Mouse (Mus musculus) bone marrow, adult 2 months (tissue): ENCODE data around the gene Myof. TPM values are rescaled to one million over a fixed set of nuclear protein-coding genes. Genes with fewer than 3 reads are reported as not detected.

Experiments used
- H3K27ac ChIP-seq: fragments of 200-500 bp; 2 replicates; pipeline ENCODE4 v1.5.1; 2012; ENCODE audit warnings: low read depth, mild to moderate bottlenecking, control low read depth, inconsistent platforms, low read length; ENCODE audit not compliant: control insufficient read depth, poor library complexity, insufficient read depth
- H3K4me1 ChIP-seq: fragments of 200-500 bp; 2 replicates; pipeline ENCODE4 v1.6.1; 2011; ENCODE audit warnings: low read length; ENCODE audit not compliant: control insufficient read depth, insufficient read depth
- H3K4me3 ChIP-seq: fragments of 200-500 bp; replicated peaks from 2 replicates; pipeline ENCODE3; 2011; ENCODE audit warnings: mild to moderate bottlenecking, low read depth, low read length, control low read depth; ENCODE audit not compliant: control insufficient read depth
- CTCF ChIP-seq: fragments of 200-500 bp; IDR thresholded peaks from 2 replicates; pipeline ENCODE4 v1.5.1; 2011; ENCODE audit warnings: low read length, control low read depth; ENCODE audit not compliant: control insufficient read depth, insufficient read depth
- POLR2A ChIP-seq: fragments of 200-500 bp; IDR thresholded peaks from 2 replicates; pipeline ENCODE4 v1.6.1; 2011; ENCODE audit warnings: low read depth, mild to moderate bottlenecking, control low read depth, low read length, borderline replicate concordance; ENCODE audit not compliant: control insufficient read depth
- WGBS: fragments of 180-500 bp; shearing (Covaris S2); methylation state at CpG from one replicate; pipeline ENCODE4 v1.1.7; 2018; 5-methylcytosine and 5-hydroxymethylcytosine counted together
- polyA plus RNA-seq: library from polyadenylated mRNA; stranded (reverse); fragments of >200 nt; gene quantifications from 2 replicates; pipeline ENCODE4 v1.2.4, GENCODE M21; 2011; ENCODE audit warnings: low replicate concordance; ENCODE audit not compliant: missing spikeins, insufficient read depth, insufficient read length

Myof gene
- polyA plus RNA-seq, 1 experiment, result 12.4 TPM

DNA sequence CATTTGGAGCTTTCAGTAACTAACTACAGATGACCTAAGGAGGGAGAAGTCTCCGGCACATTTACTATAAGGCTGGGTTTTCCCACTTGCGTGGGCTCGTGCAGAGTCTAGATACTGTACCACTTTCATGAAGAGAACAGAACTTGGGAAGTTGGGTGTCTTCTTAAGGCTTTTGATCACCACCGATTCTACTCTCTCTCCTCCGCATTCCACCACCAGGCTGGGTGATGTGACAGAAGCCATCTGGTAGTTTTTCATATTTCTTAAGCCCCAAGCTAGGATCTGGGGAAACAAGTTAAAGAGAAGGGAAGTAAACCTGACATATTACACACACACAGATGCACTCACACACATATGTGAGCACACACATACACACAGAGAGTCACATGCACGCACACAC is 108.7 kb downstream of the Myof start:
- WGBS, result 86% methylated on average over 6 of the region's 6 CpGs
- H3K4me1 ChIP-seq, result no peaks in the 10 kb centered on the region
- H3K4me3 ChIP-seq, result no peak overlapping the region
- H3K27ac ChIP-seq, result no peak overlapping the region
- TF ChIP-seq POLR2A, result no peak

DNA sequence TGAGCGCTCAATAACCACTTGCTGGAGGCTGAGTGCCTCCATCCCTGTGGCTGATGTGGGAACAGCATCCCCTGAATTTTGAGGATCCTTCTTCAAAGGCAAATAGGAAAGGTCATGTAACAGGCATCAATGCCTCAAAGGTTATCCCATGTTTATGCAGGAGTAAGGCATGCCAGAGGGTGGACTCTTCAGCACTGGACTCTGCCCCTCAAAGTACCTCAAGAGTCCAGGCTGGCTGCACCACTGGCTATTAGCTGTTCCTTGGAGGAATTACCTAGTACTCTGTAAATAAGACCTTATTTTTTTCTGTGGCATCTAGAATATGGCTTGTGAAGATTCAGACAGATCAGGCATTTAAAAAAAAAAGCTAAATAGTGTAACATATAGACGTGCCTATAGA is 111.2 kb downstream of the Myof start:
- TF ChIP-seq POLR2A (no peak), CTCF (no peak)
- WGBS, result 80% methylated on average over 2 of the region's 2 CpGs
- no peak overlapping the region for H3K4me3 ChIP-seq
- no peaks in the 10 kb centered on the region for H3K4me1 ChIP-seq
- H3K27ac ChIP-seq, result no peak overlapping the region

DNA sequence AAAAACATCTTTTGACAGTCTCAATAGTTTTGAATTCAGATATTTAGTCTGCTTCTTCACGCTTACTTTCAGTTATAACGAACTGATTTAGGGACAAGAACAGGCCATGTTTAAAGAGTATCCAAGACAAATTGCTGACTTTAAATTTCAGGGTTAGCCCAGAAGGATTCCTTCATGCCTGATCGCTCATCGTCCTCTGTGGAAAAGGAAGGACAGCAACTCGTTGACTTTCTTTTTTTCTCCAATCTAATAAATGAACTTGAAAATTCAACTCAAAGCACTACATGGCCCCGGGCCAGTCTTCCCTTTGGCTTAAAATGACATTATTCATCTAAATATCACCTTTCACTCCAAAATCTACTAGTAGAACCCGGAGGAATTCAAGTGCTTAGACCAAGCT is 115.5 kb downstream of the Myof start:
- Histone ChIP-seq H3K4me3 (no peak overlapping the region), H3K27ac (no peak overlapping the region), H3K4me1 (peaks cover 4% of the 10 kb centered on the region; the same call in 1 of the 2 replicates)
- 87% methylated on average over 7 of the region's 7 CpGs for WGBS
- TF ChIP-seq CTCF (no peak), POLR2A (no peak)

DNA sequence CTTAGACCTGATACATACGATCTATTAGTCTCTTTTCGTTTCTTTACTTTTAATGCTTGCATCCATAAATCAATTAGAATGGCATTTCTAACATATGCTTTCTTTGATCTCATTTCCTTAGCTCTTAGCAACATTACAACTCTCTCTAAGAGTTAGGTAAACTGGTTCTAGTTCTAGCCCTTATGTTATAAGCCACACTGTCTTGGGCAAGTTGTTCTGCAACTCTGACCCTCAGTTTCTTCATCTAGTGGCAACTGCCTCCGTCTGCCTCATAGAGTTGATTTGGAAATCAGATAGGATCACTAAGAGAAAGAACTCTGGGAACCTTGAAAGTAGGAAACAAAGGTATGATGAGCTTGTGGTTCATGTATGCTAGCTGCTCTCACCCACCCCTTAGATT is 118.1 kb downstream of the Myof start:
- TF ChIP-seq POLR2A (no peak), CTCF (no peak)

GRCm38 (mm10) chr19:37924266-37924665 is 119.1 kb downstream of the Myof start:
- no peak overlapping the region for H3K4me3 ChIP-seq
- H3K4me1 ChIP-seq, result peaks cover 4% of the 10 kb centered on the region; the same call in 1 of the 2 replicates
- no peak overlapping the region for H3K27ac ChIP-seq
- 51% methylated on average over 3 of the region's 3 CpGs for WGBS
- no peak for TF ChIP-seq CTCF
- TF ChIP-seq POLR2A, result no peak

More for the DNA sequence above, 118.1 kb downstream of the Myof start:
- 61% methylated on average over 3 of the region's 3 CpGs for WGBS
- Histone ChIP-seq H3K4me3 (no peak overlapping the region), H3K27ac (no peak overlapping the region), H3K4me1 (peaks cover 4% of the 10 kb centered on the region; the same call in 1 of the 2 replicates)

- no peak for TF ChIP-seq POLR2A
- TF ChIP-seq CTCF, result no peak
- Histone ChIP-seq H3K4me1 (peaks cover 4% of the 10 kb centered on the region; the same call in 1 of the 2 replicates), H3K4me3 (no peak overlapping the region), H3K27ac (no peak overlapping the region)
- WGBS, result 80% methylated on average over 5 of the region's 5 CpGs
Observed at GRCm38 (mm10) chr19:37921098-37921497, 122.3 kb downstream of the Myof start.

GRCm38 (mm10) chr19:37918515-37918932 is 124.9 kb downstream of the Myof start:
- WGBS, result 53% methylated on average over 12 of the region's 12 CpGs
- TF ChIP-seq CTCF (no peak), POLR2A (no peak)
- H3K27ac ChIP-seq, result no peak overlapping the region
- H3K4me3 ChIP-seq, result no peak overlapping the region
- H3K4me1 ChIP-seq, result no peaks in the 10 kb centered on the region

DNA sequence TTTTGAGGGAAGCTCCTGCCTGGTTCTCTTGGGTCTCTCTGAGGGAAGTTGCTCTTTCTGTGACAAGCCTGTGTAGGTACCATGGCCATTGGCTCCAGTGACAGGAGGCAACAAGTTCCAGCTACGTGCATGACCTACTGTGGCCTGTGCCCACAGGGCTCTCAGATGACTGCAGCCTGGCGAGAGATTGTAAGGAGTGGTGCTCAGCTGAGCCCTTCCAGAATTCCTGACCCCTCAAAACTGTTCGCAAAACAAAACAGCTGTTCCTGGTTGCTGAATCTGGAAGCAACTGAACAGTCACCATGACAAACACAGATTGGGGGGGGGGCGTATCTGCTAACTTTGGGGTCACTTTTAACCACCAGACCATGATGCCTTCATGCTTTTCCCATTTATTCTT is 129.1 kb downstream of the Myof start:
- Histone ChIP-seq H3K4me3 (no peak overlapping the region), H3K27ac (no peak overlapping the region), H3K4me1 (no peaks in the 10 kb centered on the region)
- TF ChIP-seq POLR2A, result no peak
- no peak for TF ChIP-seq CTCF
- WGBS, result 81% methylated on average over 4 of the region's 4 CpGs

DNA sequence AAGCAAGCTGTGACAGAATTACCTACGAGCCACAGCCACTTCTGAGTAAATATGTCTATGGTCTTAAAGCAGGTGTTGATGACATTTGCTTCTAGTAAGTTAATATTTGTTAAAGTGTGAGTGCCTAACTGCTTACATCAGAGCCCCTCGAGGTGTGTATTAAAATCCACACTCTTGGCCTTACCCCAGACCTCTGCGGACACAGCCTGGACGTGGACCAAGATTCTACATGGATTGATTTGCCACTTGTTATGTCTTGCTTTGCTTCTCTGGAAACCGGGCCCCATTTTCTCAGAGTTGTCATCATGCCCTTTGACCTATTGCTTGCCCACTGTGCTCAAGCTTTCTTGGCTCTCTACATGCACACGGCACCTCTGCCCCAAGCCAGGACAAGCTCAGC is 130.9 kb downstream of the Myof start:
- Histone ChIP-seq H3K4me3 (no peak overlapping the region), H3K4me1 (no peaks in the 10 kb centered on the region), H3K27ac (no peak overlapping the region)
- TF ChIP-seq CTCF (no peak), POLR2A (no peak)
- WGBS, result 82% methylated on average over 6 of the region's 6 CpGs
